Mouse (Mus musculus) heart, embryonic 14.5 days (tissue): ENCODE measurements around the gene Crygs. TPM values are rescaled to one million over a fixed set of nuclear protein-coding genes. Genes with fewer than 3 reads are reported as not detected.
"Not testable (repeated sequence)": the region's sequence is repeated elsewhere in the genome, so short reads cannot be mapped to it uniquely, and the experiment has no call there.

ENCODE experiments used
- ATAC-seq: fragments of 200-750 bp; cut with Nextera tagmentation; 2 replicates; pipeline ENCODE4 v1.8.0; 2017; ENCODE audit warnings: low read depth, moderate TSS enrichment; ENCODE audit not compliant: insufficient number of reproducible peaks, insufficient read depth, low FRiP score
- H3K27ac ChIP-seq, 2 experiments: fragments of 200-500 bp in 1 of 2; fragments of 300-500 bp in 1 of 2; sonication (generic) in 1 of 2; replicated peaks in 1 of 2; 2 replicates each; pipeline ENCODE4 v1.5.1; 2012 to 2014; ENCODE audit warnings: low read depth in 2 of 2, low read length in 2 of 2, control low read depth in 1 of 2, mild to moderate bottlenecking in 1 of 2, mixed read lengths in 1 of 2; ENCODE audit not compliant: control insufficient read depth in 1 of 2, insufficient read depth in 1 of 2
- H3K27me3 ChIP-seq: fragments of 300-500 bp; sonication (generic); 2 replicates; pipeline ENCODE4 v1.6.1; 2014; ENCODE audit warnings: mild to moderate bottlenecking, low read length, control low read depth; ENCODE audit not compliant: control insufficient read depth, insufficient read depth
- H3K36me3 ChIP-seq: fragments of 300-500 bp; sonication (generic); 2 replicates; pipeline ENCODE4 v1.6.1; 2014; ENCODE audit warnings: mild to moderate bottlenecking, control low read depth, low read length, mixed read lengths; ENCODE audit not compliant: control insufficient read depth, insufficient read depth
- H3K4me1 ChIP-seq, 2 experiments: fragments of 200-500 bp in 1 of 2; fragments of 300-500 bp in 1 of 2; sonication (generic) in 1 of 2; 2 replicates each; pipeline ENCODE4 v1.6.1; 2012 to 2014; ENCODE audit warnings: low read length in 2 of 2, control low read depth in 1 of 2, mixed read lengths in 1 of 2; ENCODE audit not compliant: control insufficient read depth in 2 of 2, insufficient read depth in 2 of 2
- H3K4me2 ChIP-seq: fragments of 300-500 bp; sonication (generic); 2 replicates; pipeline ENCODE4 v1.6.1; 2014; ENCODE audit warnings: mild to moderate bottlenecking, low read length
- H3K4me3 ChIP-seq, 2 experiments: fragments of 200-500 bp in 1 of 2; fragments of 300-500 bp in 1 of 2; sonication (generic) in 1 of 2; 2 replicates each; pipeline ENCODE4 v1.5.1; 2012 to 2014; ENCODE audit warnings: low read length in 2 of 2, mild to moderate bottlenecking in 2 of 2, control low read depth in 1 of 2, low read depth in 1 of 2, moderate library complexity in 1 of 2; ENCODE audit not compliant: control insufficient read depth in 1 of 2, insufficient read depth in 1 of 2
- H3K9ac ChIP-seq: fragments of 300-500 bp; sonication (generic); 2 replicates; pipeline ENCODE4 v1.6.1; 2014; ENCODE audit warnings: mild to moderate bottlenecking, low read length
- H3K9me3 ChIP-seq: fragments of 300-500 bp; sonication (generic); 2 replicates; pipeline ENCODE4 v1.6.1; 2016; ENCODE audit warnings: low read length, control low read depth; ENCODE audit not compliant: control insufficient read depth
- WGBS: fragments of 180-500 bp; shearing (Covaris S2); extraction: QIAGEN DNeasy Blood & Tissue Kit; methylation state at CpG from one replicate; pipeline ENCODE4 v1.1.7; 2014; 5-methylcytosine and 5-hydroxymethylcytosine counted together
- polyA plus RNA-seq: library from polyadenylated mRNA; unstranded; fragments of >200 nt; fragmentation: Nextera tagmentation; extraction: Ambion mirVana; gene quantifications from 2 replicates; pipeline ENCODE4 v1.2.1, GENCODE M21; 2014

The Crygs gene
- polyA plus RNA-seq, 1 experiment from 2014 or later, result not detected

DNA sequence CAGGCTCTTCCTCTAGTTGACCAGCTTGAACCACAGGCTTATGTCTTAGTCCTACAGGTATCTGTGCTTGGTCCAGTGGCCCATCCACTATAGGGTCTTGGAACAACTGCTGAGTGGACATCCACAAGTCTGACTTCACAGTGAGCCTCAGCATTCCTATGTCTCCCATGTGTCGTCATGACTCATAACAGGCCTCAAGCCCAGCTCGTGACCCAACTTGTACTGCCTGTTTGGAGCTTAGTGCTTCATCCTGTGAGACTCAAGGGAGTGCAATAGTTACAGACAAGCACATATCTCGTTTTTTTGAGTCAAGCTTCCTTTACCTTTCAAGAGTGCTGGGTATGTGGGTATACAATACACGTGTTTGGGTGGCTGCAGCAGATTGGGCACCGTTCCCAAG lies 28.7 kb downstream of the Crygs start:
- no peak for ATAC-seq
- no peak overlapping the region for H3K9ac ChIP-seq
- H3K4me3 ChIP-seq, result no peak overlapping the region
- no peak overlapping the region for H3K27ac ChIP-seq
- no peaks in the 10 kb centered on the region for H3K36me3 ChIP-seq
- 68% methylated on average over 5 of the region's 5 CpGs for WGBS
- no peaks in the 10 kb centered on the region for H3K27me3 ChIP-seq
- H3K4me1 ChIP-seq, result no peaks in the 10 kb centered on the region
- no peaks in the 10 kb centered on the region for H3K9me3 ChIP-seq
- H3K4me2 ChIP-seq, result no peak overlapping the region

DNA sequence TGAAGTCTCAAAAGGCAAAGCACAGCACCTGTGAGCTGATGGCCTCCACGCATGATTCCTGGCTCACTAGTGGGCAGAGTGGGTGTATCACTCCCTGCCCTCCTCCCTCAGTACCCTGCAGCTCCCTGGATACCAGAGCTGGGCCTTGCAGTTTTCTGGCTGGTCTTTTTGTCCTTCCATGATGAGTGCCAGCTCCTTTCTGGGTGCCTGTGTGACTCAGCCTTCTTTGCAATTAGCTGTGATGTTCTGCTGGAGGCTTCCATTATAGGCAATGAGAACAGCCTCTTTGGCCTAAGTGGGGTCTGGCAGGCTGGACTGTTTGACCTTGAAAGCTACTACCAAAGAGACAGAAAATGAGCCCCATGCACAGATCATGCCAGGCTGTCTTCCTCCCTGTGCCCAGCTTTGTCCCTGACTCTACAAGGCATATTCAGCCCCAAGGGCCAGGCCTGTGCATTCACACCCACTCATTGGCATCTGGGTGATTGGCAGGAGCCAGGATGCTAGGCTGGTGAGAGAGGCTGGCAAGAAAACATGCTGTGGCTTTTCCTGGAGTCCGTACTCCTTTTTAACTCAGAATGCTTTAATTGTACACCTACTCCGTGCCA lies 32.0 kb downstream of the Crygs start:
- WGBS, result 82% methylated on average over 3 of the region's 3 CpGs
- H3K9ac ChIP-seq, result no peak overlapping the region
- no peaks in the 10 kb centered on the region for H3K9me3 ChIP-seq
- H3K4me3 ChIP-seq, result no peak overlapping the region
- no peak for ATAC-seq
- H3K27ac ChIP-seq, result no peak overlapping the region
- H3K36me3 ChIP-seq, result no peaks in the 10 kb centered on the region
- no peaks in the 10 kb centered on the region for H3K4me1 ChIP-seq
- no peaks in the 10 kb centered on the region for H3K27me3 ChIP-seq
- H3K4me2 ChIP-seq, result no peak overlapping the region

DNA sequence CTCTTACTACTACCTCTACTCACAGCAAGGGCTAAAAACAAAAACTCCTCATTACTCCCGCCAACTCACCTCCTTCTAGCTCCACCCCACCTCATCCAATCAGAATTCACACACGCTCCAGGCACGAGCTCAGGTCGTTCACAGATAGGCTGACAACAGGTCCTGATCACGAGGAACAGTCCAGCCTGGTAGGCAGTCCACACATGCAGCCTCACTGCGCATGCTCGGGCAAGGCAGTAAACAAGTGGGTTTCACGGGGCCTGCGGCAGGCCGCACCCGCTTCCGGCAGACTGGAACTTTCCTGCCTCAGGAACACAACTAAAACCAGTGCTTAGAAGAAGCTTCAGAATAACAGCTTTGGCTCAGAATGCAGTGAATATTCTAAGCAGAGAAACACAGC lies 33.1 kb downstream of the Crygs start:
- not testable (repeated sequence) for H3K9ac ChIP-seq, ATAC-seq, H3K9me3 ChIP-seq, H3K4me2 ChIP-seq, H3K27ac ChIP-seq, H3K27me3 ChIP-seq, H3K4me1 ChIP-seq, H3K36me3 ChIP-seq, H3K4me3 ChIP-seq
- 88% methylated on average over 12 of the region's 12 CpGs for WGBS

DNA sequence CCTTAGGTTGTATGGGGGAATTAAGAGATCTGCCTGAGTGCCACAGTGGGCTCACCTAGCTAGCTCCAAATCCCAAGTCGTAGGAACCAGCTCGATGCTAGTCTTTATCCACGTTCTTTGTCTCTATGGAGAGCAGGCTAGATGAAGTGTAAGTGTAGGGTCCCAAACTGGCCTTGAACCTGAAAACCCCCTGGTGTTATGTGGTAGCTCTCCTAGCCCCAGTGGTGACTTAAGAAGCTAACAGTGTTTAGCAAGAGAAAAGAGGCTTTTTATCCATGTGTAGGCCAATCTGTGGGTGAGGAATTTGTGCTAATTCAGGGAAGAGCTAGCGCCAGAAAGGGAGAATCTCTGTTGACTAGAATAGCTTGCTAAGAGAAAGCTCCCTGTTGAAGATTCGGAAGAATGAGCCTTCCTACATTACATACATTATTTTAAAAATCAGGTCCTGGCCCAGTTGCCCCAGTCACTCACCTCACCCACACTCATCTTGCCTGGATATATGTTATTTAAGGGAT lies 35.8 kb downstream of the Crygs start:
- no peaks in the 10 kb centered on the region for H3K27me3 ChIP-seq
- no peak for ATAC-seq
- peaks cover 7% of the 10 kb centered on the region in 2 experiments; a peak in 2 of 4 replicates for H3K4me1 ChIP-seq
- no peaks in the 10 kb centered on the region for H3K9me3 ChIP-seq
- H3K9ac ChIP-seq, result no peak overlapping the region
- H3K36me3 ChIP-seq, result no peaks in the 10 kb centered on the region
- WGBS, result 66% methylated on average over 5 of the region's 5 CpGs
- no peak overlapping the region for H3K4me2 ChIP-seq
- no peak overlapping the region for H3K27ac ChIP-seq
- H3K4me3 ChIP-seq, result no peak overlapping the region

DNA sequence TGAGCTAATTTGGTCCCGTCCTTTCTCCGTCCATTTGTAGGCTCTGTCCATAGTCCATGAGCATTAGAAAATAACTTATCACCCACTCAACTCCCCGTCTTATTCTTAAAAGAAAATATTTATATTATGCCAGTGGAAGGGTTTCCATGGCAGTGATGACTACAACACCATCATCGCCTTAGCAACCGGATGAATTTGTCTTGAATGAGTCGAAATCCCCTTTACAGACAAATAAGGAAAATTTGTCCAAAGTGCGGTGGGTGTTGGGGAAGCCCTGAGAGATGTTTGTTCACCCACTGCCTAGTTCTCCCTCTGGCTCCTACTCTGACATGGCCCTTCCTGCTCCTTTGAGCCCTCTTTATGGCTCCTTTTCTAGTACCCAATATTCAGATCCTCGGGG lies 42.7 kb downstream of the Crygs start:
- no peak for ATAC-seq
- 86% methylated on average over 8 of the region's 8 CpGs for WGBS
- peaks cover 11 to 13% of the 10 kb centered on the region in 2 experiments; a peak in 3 of 4 replicates for H3K4me1 ChIP-seq

DNA sequence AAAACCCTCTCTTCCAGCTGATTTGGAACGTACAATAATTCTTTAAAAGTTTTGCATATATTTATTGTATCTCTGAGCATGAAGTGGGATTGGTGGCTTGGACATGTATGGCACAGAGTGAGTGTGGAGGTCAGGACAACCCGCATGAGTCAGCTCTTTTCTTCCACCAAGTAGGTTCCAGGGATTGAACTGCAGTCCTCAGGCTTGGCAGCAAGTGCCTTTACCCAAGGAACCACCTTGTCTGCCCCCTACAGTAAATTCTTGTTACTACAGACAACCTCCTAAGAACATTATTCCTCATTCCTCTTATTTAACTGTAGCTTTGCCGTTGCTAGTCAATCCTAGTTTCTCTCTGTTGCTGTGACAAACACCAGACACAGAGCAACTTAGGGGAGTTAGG lies 44.0 kb downstream of the Crygs start:
- no peak overlapping the region for H3K27ac ChIP-seq
- H3K4me3 ChIP-seq, result no peak overlapping the region
- no peak overlapping the region for H3K4me2 ChIP-seq
- WGBS, result 87% methylated on average over 3 of the region's 3 CpGs
- no peak overlapping the region for H3K9ac ChIP-seq
- H3K4me1 ChIP-seq, result peaks cover 5 to 7% of the 10 kb centered on the region in 2 experiments; a peak in 2 of 4 replicates
- H3K36me3 ChIP-seq, result no peaks in the 10 kb centered on the region
- no peak for ATAC-seq
- H3K9me3 ChIP-seq, result no peaks in the 10 kb centered on the region
- H3K27me3 ChIP-seq, result no peaks in the 10 kb centered on the region

More for the DNA sequence above, 42.7 kb downstream of the Crygs start:
- no peaks in the 10 kb centered on the region for H3K9me3 ChIP-seq
- no peaks in the 10 kb centered on the region for H3K36me3 ChIP-seq
- H3K27ac ChIP-seq, result no peak overlapping the region
- no peaks in the 10 kb centered on the region for H3K27me3 ChIP-seq
- no peak overlapping the region for H3K9ac ChIP-seq
- no peak overlapping the region for H3K4me2 ChIP-seq
- no peak overlapping the region for H3K4me3 ChIP-seq

DNA sequence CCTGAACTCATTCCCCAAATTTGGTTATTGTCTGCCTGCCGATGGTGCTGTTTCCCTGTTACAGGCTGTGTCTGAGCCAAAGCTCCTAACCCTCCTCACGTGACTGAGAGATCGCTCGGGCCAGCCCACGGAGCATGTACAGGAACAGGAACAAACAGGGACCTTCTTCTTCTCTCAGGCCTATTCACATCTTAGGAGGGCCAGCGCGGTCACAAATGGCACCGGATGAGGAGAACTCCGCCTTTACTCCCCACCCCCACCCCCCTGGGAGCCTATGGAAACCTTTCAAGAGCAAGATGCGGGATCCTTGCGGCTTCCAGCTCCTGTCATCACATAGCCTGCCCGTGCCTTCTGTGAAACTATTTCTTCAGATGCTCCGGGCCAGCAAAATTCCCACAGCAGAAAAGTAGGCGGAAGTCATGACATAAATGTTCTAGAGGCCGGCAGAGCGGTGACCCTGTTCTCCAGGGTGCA lies 44.6 kb downstream of the Crygs start:
- H3K27ac ChIP-seq, result no peak overlapping the region
- ATAC-seq, result no peak
- no peak overlapping the region for H3K9ac ChIP-seq
- H3K9me3 ChIP-seq, result no peaks in the 10 kb centered on the region
- peaks cover 5 to 7% of the 10 kb centered on the region in 2 experiments; a peak in 2 of 4 replicates for H3K4me1 ChIP-seq
- no peaks in the 10 kb centered on the region for H3K36me3 ChIP-seq
- H3K4me3 ChIP-seq, result peak overlapping the region; percentile 1 to 14; a peak in 2 of 4 replicates
- no peaks in the 10 kb centered on the region for H3K27me3 ChIP-seq
- WGBS, result 38% methylated on average over 16 of the region's 16 CpGs
- H3K4me2 ChIP-seq, result peak overlapping the region; percentile 52

DNA sequence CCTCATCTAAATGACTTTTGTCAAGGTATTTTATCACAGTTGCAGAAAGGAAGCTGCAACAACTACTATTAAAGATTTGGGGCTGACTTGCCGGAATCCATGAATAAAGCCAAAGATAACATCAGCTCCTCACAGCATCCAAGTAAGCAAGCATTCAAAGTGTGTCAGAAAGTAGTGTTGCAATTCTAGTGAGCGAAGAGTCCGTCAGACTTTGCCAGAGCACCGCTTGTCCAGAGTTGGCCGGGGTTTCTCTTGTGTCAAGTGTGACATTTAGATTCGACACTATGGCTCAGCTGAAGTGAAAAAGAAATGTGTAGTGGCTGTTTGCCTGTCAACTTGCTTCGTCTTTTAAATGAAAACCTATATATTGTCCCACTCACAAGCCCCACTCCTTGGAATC lies 45.8 kb downstream of the Crygs start:
- 76% methylated on average over 7 of the region's 7 CpGs for WGBS
- ATAC-seq, result no peak

More for the DNA sequence above, 45.8 kb downstream of the Crygs start:
- H3K4me2 ChIP-seq, result no peak overlapping the region
- H3K27me3 ChIP-seq, result no peaks in the 10 kb centered on the region
- H3K9ac ChIP-seq, result no peak overlapping the region
- peaks cover 5 to 7% of the 10 kb centered on the region in 2 experiments; a peak in 2 of 4 replicates for H3K4me1 ChIP-seq
- H3K9me3 ChIP-seq, result peaks cover 5% of the 10 kb centered on the region; the same call in 1 of the 2 replicates
- H3K27ac ChIP-seq, result no peak overlapping the region
- H3K4me3 ChIP-seq, result no peak overlapping the region
- H3K36me3 ChIP-seq, result no peaks in the 10 kb centered on the region
